Comparison of ENCODE assay signal across 11 mouse cellular contexts in the genomic region with DNA sequence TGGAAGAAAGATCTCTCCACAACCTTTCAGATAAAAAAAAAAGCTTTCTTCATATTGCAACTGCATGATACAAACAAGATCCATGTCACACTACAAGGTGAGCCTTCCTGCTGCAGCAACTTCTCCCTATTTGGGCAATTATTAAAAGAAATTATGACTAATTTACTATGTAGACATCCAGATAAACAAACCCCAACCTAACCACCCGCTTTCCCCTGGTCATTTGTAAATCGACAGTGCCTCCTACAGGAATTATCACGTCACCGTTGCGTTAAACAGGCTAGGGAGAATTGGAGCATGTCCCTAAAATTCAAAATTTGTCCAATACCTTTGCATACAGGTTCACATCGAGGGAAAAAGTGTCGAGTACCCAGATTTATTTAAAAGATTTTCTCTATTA. TPM values are rescaled to one million over a fixed set of nuclear protein-coding genes. Genes with fewer than 3 reads are reported as not detected.
A peak's percentile ranks its signal among the peaks of the same experiment; 100 is the strongest.
DNase-seq lines count a peak whose midpoint lies in the region; ATAC-seq and TF ChIP-seq lines count a peak whose summit lies in the region.
"Had no signal": no experiment of that assay in that cellular context is flagged by ENCODE, and none has a peak within 500 bp of the region (broad histone marks: within the 10 kb centered on the region; RNA-seq: fewer than 3 reads in every experiment).

No protein-coding gene starts in this region.

- no peaks in the 10 kb centered on the region for H3K36me3 ChIP-seq in forebrain, embryonic 16.5 days (ENCODE audit: control insufficient read depth, insufficient read depth)
- H3K36me3 ChIP-seq in forebrain, embryonic 12.5 days (replicated peaks), result no peaks in the 10 kb centered on the region
- H3K36me3 ChIP-seq in liver, embryonic 14.5 days (replicated peaks; ENCODE audit: control insufficient read depth, insufficient read depth, low read depth), result peaks cover 7% of the 10 kb centered on the region; the same call in 1 of the 2 replicates
- no peaks in the 10 kb centered on the region for H3K36me3 ChIP-seq in midbrain, postnatal 0 days (ENCODE audit: insufficient read depth, low read length)
- 0 out of 2 replicates have a peak, but pooled peaks cover 3% of the 10 kb centered on the region for H3K36me3 ChIP-seq in kidney, embryonic 16.5 days (ENCODE audit: insufficient read depth, low read length)

- no peak overlapping the region for H3K27ac ChIP-seq in forebrain, embryonic 16.5 days (ENCODE audit: low read length)
- H3K27ac ChIP-seq in forebrain, embryonic 12.5 days, result no peak overlapping the region
- no peak overlapping the region for H3K27ac ChIP-seq in liver, embryonic 14.5 days
- H3K27ac ChIP-seq in midbrain, postnatal 0 days (ENCODE audit: low read depth, low read length), result no peak overlapping the region
- no peak overlapping the region for H3K27ac ChIP-seq in kidney, embryonic 16.5 days (ENCODE audit: low read length)

- TF ChIP-seq EP300 in liver, embryonic 14.5 days (IDR thresholded peaks at IDR 0.05; ENCODE audit: low read depth), result no peak

- H3K4me1 ChIP-seq in forebrain, embryonic 16.5 days (replicated peaks; ENCODE audit: control insufficient read depth, insufficient read depth, low read length), result peaks cover 18% of the 10 kb centered on the region
- H3K4me1 ChIP-seq in forebrain, embryonic 12.5 days, result peaks cover 37% of the 10 kb centered on the region
- no peaks in the 10 kb centered on the region for H3K4me1 ChIP-seq in liver, embryonic 14.5 days (replicated peaks; ENCODE audit: control insufficient read depth in 2 of 2, insufficient read depth in 2 of 2, low read length in 1 of 2)
- H3K4me1 ChIP-seq in midbrain, postnatal 0 days (ENCODE audit: insufficient read depth, low read length), result no peaks in the 10 kb centered on the region
- peaks cover 20% of the 10 kb centered on the region for H3K4me1 ChIP-seq in kidney, embryonic 16.5 days (ENCODE audit: insufficient read depth, low read length)

- TF ChIP-seq POLR2A in brain, embryonic 14.5 days (IDR thresholded peaks at IDR 0.05; ENCODE audit: borderline replicate concordance, extremely low read depth, insufficient read depth, insufficient read length, poor library complexity, severe bottlenecking), result no peak

- H3K4me2 ChIP-seq in forebrain, embryonic 16.5 days (ENCODE audit: low read length), result peak overlapping the region; percentile 38; the same call in 1 of the 2 replicates
- H3K4me2 ChIP-seq in forebrain, embryonic 12.5 days, result no peak overlapping the region
- no peak overlapping the region for H3K4me2 ChIP-seq in liver, embryonic 14.5 days (ENCODE audit: low read depth)
- no peak overlapping the region for H3K4me2 ChIP-seq in midbrain, postnatal 0 days (ENCODE audit: low read depth, low read length, poor library complexity, severe bottlenecking)
- no peak overlapping the region for H3K4me2 ChIP-seq in kidney, embryonic 16.5 days (replicated peaks; ENCODE audit: low read depth, low read length)

- TF ChIP-seq CTCF in liver, embryonic 14.5 days (IDR thresholded peaks at IDR 0.05; ENCODE audit: low read depth), result peak; percentile 51
- peak; percentile 66; the same call in 1 of the 2 replicates for TF ChIP-seq CTCF in brain, embryonic 14.5 days (IDR thresholded peaks at IDR 0.05; ENCODE audit: borderline replicate concordance, extremely low read depth, insufficient read depth, insufficient read length)
- TF ChIP-seq CTCF in midbrain, postnatal 0 days (IDR thresholded peaks at IDR 0.05), result peak; percentile 56

- H3K27me3 ChIP-seq in forebrain, embryonic 16.5 days (replicated peaks; ENCODE audit: control insufficient read depth, insufficient read depth, low read length), result peaks cover 10% of the 10 kb centered on the region; the same call in 1 of the 2 replicates
- H3K27me3 ChIP-seq in forebrain, embryonic 12.5 days, result peaks cover 49% of the 10 kb centered on the region
- H3K27me3 ChIP-seq in liver, embryonic 14.5 days (ENCODE audit: control insufficient read depth, insufficient read depth, low read length), result peaks cover 55% of the 10 kb centered on the region
- H3K27me3 ChIP-seq in midbrain, postnatal 0 days (ENCODE audit: insufficient read depth, low read length), result peaks cover 29% of the 10 kb centered on the region
- H3K27me3 ChIP-seq in kidney, embryonic 16.5 days (ENCODE audit: insufficient read depth, low read length), result peaks cover 46% of the 10 kb centered on the region

- H3K9me3 ChIP-seq in forebrain, embryonic 16.5 days (ENCODE audit: control insufficient read depth, low read length), result no peaks in the 10 kb centered on the region
- no peaks in the 10 kb centered on the region for H3K9me3 ChIP-seq in forebrain, embryonic 12.5 days
- no peaks in the 10 kb centered on the region for H3K9me3 ChIP-seq in liver, embryonic 14.5 days (ENCODE audit: control insufficient read depth, low read length)
- no peaks in the 10 kb centered on the region for H3K9me3 ChIP-seq in midbrain, postnatal 0 days (ENCODE audit: low read length)
- no peaks in the 10 kb centered on the region for H3K9me3 ChIP-seq in kidney, embryonic 16.5 days (ENCODE audit: low read length)

- no peak overlapping the region for H3K4me3 ChIP-seq in forebrain, embryonic 16.5 days (replicated peaks; ENCODE audit: low read length)
- H3K4me3 ChIP-seq in forebrain, embryonic 12.5 days (replicated peaks), result no peak overlapping the region
- no peak overlapping the region for H3K4me3 ChIP-seq in liver, embryonic 14.5 days (ENCODE audit: insufficient read depth in 1 of 2, low read depth in 2 of 2, low read length in 2 of 2)
- no peak overlapping the region for H3K4me3 ChIP-seq in midbrain, postnatal 0 days (ENCODE audit: low read depth, low read length)
- H3K4me3 ChIP-seq in kidney, embryonic 16.5 days (ENCODE audit: low read length), result no peak overlapping the region

- ATAC-seq in forebrain, embryonic 16.5 days, result no peak
- ATAC-seq in forebrain, embryonic 12.5 days (ENCODE audit: low FRiP score), result no peak
- no peak for ATAC-seq in liver, embryonic 14.5 days (ENCODE audit: insufficient read depth)
- ATAC-seq in midbrain, postnatal 0 days (ENCODE audit: low FRiP score), result no peak
- no peak for ATAC-seq in kidney, embryonic 16.5 days (ENCODE audit: low FRiP score, low TSS enrichment)
- ATAC-seq: inflammation-experienced regulatory T-cells, adult 6 months had no signal

- DNase-seq in liver, embryonic 14.5 days (ENCODE audit: low read depth in 3 of 3, low spot score in 3 of 3), result no peak
- no peak for DNase-seq in liver
- DNase-seq in brain, embryonic 14.5 days (ENCODE audit: low read depth), result peak; percentile 76
- DNase-seq in midbrain, postnatal 0 days (ENCODE audit: low spot score), result no peak
- DNase-seq in cerebellum, adult 11 months, result no peak
- DNase-seq: heart, adult 11 months; lung, postnatal 10 days had no signal

- no peak overlapping the region for H3K9ac ChIP-seq in forebrain, embryonic 16.5 days (replicated peaks; ENCODE audit: low read depth, low read length)
- no peak overlapping the region for H3K9ac ChIP-seq in forebrain, embryonic 12.5 days
- no peak overlapping the region for H3K9ac ChIP-seq in liver, embryonic 14.5 days (replicated peaks)
- H3K9ac ChIP-seq in midbrain, postnatal 0 days (replicated peaks; ENCODE audit: low read length, poor library complexity, severe bottlenecking), result no peak overlapping the region
- H3K9ac ChIP-seq in kidney, embryonic 16.5 days (replicated peaks; ENCODE audit: low read length), result no peak overlapping the region

- WGBS in forebrain, embryonic 16.5 days, result 5% methylated on average over 7 of the region's 7 CpGs
- WGBS in forebrain, embryonic 12.5 days, result 4% methylated on average over 7 of the region's 7 CpGs
- 14% methylated on average over 7 of the region's 7 CpGs for WGBS in liver, embryonic 14.5 days (ENCODE audit: insufficient replicate concordance)
- WGBS in midbrain, postnatal 0 days, result 14% methylated on average over 7 of the region's 7 CpGs
- WGBS in kidney, embryonic 16.5 days, result 14% methylated on average over 7 of the region's 7 CpGs

RNA-seq across cellular contexts. Expression of a gene that starts 10.0 kb away (rescaled TPM):
- polyA plus RNA-seq in forebrain, embryonic 16.5 days (2015; fragmentation: Nextera tagmentation; extraction: Ambion mirVana), result 6.6 and 8.8 TPM in 2 replicates
- polyA plus RNA-seq in forebrain, embryonic 12.5 days (2016; fragmentation: Nextera tagmentation; extraction: Ambion mirVana), result 12.9 and 16.1 TPM in 2 replicates
- 0.01 and 0.15 TPM in 2 replicates for polyA plus RNA-seq in liver, embryonic 14.5 days (2012; rRNA removed)
- polyA plus RNA-seq in liver, embryonic 14.5 days (2014; fragmentation: Nextera tagmentation; extraction: Ambion mirVana), result not detected in 2 replicates
- polyA plus RNA-seq in brain, embryonic 14.5 days (2012; rRNA removed), result 14.6 and 16.9 TPM in 2 replicates
- total RNA-seq in midbrain, postnatal 0 days (2014; rRNA removed), result 2.3 and 3.3 TPM in 2 replicates
- polyA plus RNA-seq in midbrain, postnatal 0 days (2015; fragmentation: Nextera tagmentation; extraction: Ambion mirVana), result 1.7 and 2.0 TPM in 2 replicates
- not detected in 2 replicates for polyA plus RNA-seq in kidney, embryonic 16.5 days (2015; fragmentation: Nextera tagmentation; extraction: Ambion mirVana)
- polyA plus RNA-seq: inflammation-experienced regulatory T-cells, adult 6 months had no signal

RNA-seq across cellular contexts. Expression of a gene that starts 30.7 kb away (rescaled TPM):
- 8.7 and 9.1 TPM in 2 replicates for polyA plus RNA-seq in forebrain, embryonic 16.5 days (2015; fragmentation: Nextera tagmentation; extraction: Ambion mirVana)
- polyA plus RNA-seq in forebrain, embryonic 12.5 days (2016; fragmentation: Nextera tagmentation; extraction: Ambion mirVana), result 10.9 and 12.7 TPM in 2 replicates
- 14.9 and 20.1 TPM in 2 replicates for polyA plus RNA-seq in liver, embryonic 14.5 days (2012; rRNA removed)
- 22.4 and 25.2 TPM in 2 replicates for polyA plus RNA-seq in liver, embryonic 14.5 days (2014; fragmentation: Nextera tagmentation; extraction: Ambion mirVana)
- 6.4 and 6.8 TPM in 2 replicates for polyA plus RNA-seq in brain, embryonic 14.5 days (2012; rRNA removed)
- 4.2 and 5.7 TPM in 2 replicates for total RNA-seq in midbrain, postnatal 0 days (2014; rRNA removed)
- polyA plus RNA-seq in midbrain, postnatal 0 days (2015; fragmentation: Nextera tagmentation; extraction: Ambion mirVana), result 5.4 and 6.5 TPM in 2 replicates
- polyA plus RNA-seq in kidney, embryonic 16.5 days (2015; fragmentation: Nextera tagmentation; extraction: Ambion mirVana), result 19.2 and 19.3 TPM in 2 replicates

RNA-seq across cellular contexts. Expression of a gene that starts 30.8 kb away (rescaled TPM):
- 24.6 and 26.6 TPM in 2 replicates for polyA plus RNA-seq in forebrain, embryonic 16.5 days (2015; fragmentation: Nextera tagmentation; extraction: Ambion mirVana)
- 24.0 and 26.1 TPM in 2 replicates for polyA plus RNA-seq in forebrain, embryonic 12.5 days (2016; fragmentation: Nextera tagmentation; extraction: Ambion mirVana)
- 6.2 and 13.8 TPM in 2 replicates for polyA plus RNA-seq in liver, embryonic 14.5 days (2012; rRNA removed)
- polyA plus RNA-seq in liver, embryonic 14.5 days (2014; fragmentation: Nextera tagmentation; extraction: Ambion mirVana), result 19.2 and 20.5 TPM in 2 replicates
- polyA plus RNA-seq in brain, embryonic 14.5 days (2012; rRNA removed), result 20.5 and 21.3 TPM in 2 replicates
- 4.1 and 7.4 TPM in 2 replicates for total RNA-seq in midbrain, postnatal 0 days (2014; rRNA removed)
- 32.1 and 36.3 TPM in 2 replicates for polyA plus RNA-seq in midbrain, postnatal 0 days (2015; fragmentation: Nextera tagmentation; extraction: Ambion mirVana)
- 20.5 and 20.7 TPM in 2 replicates for polyA plus RNA-seq in kidney, embryonic 16.5 days (2015; fragmentation: Nextera tagmentation; extraction: Ambion mirVana)
